Mouse (Mus musculus) neural tube, embryonic 15.5 days (tissue): ENCODE measurements at regions not wholly inside any gene's neighbourhood (a gene's known extent, or its start where the extent isn't known, plus 50 kb on each side); places are given as distances from the start of the nearest gene placed in this dataset.
"Not testable (repeated sequence)": the region's sequence is repeated elsewhere in the genome, so short reads cannot be mapped to it uniquely, and the experiment has no call there.

ENCODE experiments used
- ATAC-seq: fragments of 200-750 bp; cut with Nextera tagmentation; 2 replicates; pipeline ENCODE4 v1.8.0; 2017; ENCODE audit warnings: mild to moderate bottlenecking, moderate TSS enrichment, moderate library complexity; ENCODE audit not compliant: low FRiP score
- H3K27ac ChIP-seq: fragments of 300-500 bp; sonication (generic); replicated peaks from 2 replicates; pipeline ENCODE4 v1.5.1; 2015; ENCODE audit warnings: mild to moderate bottlenecking, inconsistent platforms
- H3K27me3 ChIP-seq: fragments of 300-500 bp; sonication (generic); replicated peaks from 2 replicates; pipeline ENCODE4 v1.6.1; 2015; ENCODE audit warnings: inconsistent platforms
- H3K36me3 ChIP-seq: fragments of 300-500 bp; sonication (generic); 2 replicates; pipeline ENCODE4 v1.6.1; 2015; ENCODE audit warnings: inconsistent platforms
- H3K4me1 ChIP-seq: fragments of 300-500 bp; sonication (generic); 2 replicates; pipeline ENCODE4 v1.6.1; 2015; ENCODE audit warnings: inconsistent platforms
- H3K4me2 ChIP-seq: fragments of 300-500 bp; sonication (generic); 2 replicates; pipeline ENCODE4 v1.6.1; 2015; ENCODE audit warnings: inconsistent platforms, mild to moderate bottlenecking, moderate library complexity
- H3K4me3 ChIP-seq: fragments of 300-500 bp; sonication (generic); replicated peaks from 2 replicates; pipeline ENCODE4 v1.5.1; 2015; ENCODE audit warnings: mild to moderate bottlenecking, inconsistent platforms
- H3K9ac ChIP-seq: fragments of 300-500 bp; sonication (generic); replicated peaks from 2 replicates; pipeline ENCODE4 v1.6.1; 2015; ENCODE audit warnings: mild to moderate bottlenecking, inconsistent platforms
- H3K9me3 ChIP-seq: fragments of 300-500 bp; sonication (generic); replicated peaks from 2 replicates; pipeline ENCODE4 v1.6.1; 2016; ENCODE audit warnings: inconsistent platforms
- WGBS: fragments of 180-500 bp; shearing (Covaris S2); methylation state at CpG from one replicate; pipeline ENCODE4 v1.1.7; 2015; ENCODE audit warnings: mixed read lengths; 5-methylcytosine and 5-hydroxymethylcytosine counted together

DNA sequence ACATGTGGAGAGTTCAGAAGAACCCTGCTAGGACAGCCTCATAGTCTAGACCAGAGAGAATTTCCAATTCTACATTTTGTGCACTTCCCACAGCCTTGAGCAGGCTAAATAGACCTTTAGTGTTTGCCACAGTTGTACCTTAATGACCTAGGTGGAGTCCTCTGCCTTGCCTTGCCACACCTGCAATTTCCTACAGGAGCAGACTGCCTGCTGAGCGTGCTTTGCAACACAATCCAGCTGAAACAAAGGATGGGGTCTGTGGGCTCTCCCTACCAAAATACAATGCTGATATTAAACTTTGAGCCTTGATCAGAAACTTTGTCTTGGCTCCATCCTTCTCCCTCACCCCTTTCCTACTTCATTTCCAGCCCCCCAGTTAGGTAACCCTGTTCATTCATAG, 326.0 kb upstream of the Snx7 start:
- WGBS = 47% methylated on average over 1 of the region's 1 CpGs
- no peak for ATAC-seq
- Histone ChIP-seq H3K9me3 (no peaks in the 10 kb centered on the region), H3K4me1 (no peaks in the 10 kb centered on the region), H3K27ac (no peak overlapping the region), H3K4me3 (no peak overlapping the region), H3K27me3 (no peaks in the 10 kb centered on the region), H3K36me3 (no peaks in the 10 kb centered on the region), H3K4me2 (no peak overlapping the region), H3K9ac (no peak overlapping the region)

DNA sequence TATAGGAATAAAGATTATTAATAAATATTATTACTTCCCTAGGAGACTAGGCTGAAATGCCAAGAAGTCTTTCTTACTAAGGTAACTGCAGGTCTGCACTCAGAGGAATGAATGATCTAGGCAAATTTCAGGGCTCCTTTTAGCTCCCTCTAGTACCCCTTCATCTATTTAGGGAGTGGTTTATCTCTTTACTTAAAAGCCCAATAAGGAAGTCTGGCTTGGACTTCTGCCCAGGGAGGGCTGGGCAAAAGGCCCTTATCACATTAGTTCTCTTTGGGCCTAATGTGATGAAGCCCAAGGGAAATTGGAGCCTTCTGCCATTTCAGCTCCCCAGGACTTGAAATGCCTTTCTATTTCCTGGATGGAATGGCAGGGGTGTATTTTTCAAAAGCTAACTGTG, 320.6 kb upstream of the Snx7 start:
- no peaks in the 10 kb centered on the region for H3K4me1 ChIP-seq
- no peak for ATAC-seq
- no peak overlapping the region for H3K9ac ChIP-seq
- no peak overlapping the region for H3K4me3 ChIP-seq
- H3K4me2 ChIP-seq = no peak overlapping the region
- no peaks in the 10 kb centered on the region for H3K36me3 ChIP-seq
- no peaks in the 10 kb centered on the region for H3K9me3 ChIP-seq
- H3K27me3 ChIP-seq = no peaks in the 10 kb centered on the region
- no peak overlapping the region for H3K27ac ChIP-seq

GRCm38 (mm10) chr3:118177446-118177845, 308.7 kb upstream of the Snx7 start:
- Histone ChIP-seq H3K4me1 (no peaks in the 10 kb centered on the region), H3K4me2 (no peak overlapping the region), H3K27me3 (no peaks in the 10 kb centered on the region), H3K4me3 (no peak overlapping the region), H3K27ac (no peak overlapping the region), H3K36me3 (no peaks in the 10 kb centered on the region), H3K9ac (no peak overlapping the region), H3K9me3 (no peaks in the 10 kb centered on the region)
- WGBS = 91% methylated on average over 2 of the region's 2 CpGs
- no peak for ATAC-seq

- Histone ChIP-seq H3K9ac (no peak overlapping the region), H3K4me1 (no peaks in the 10 kb centered on the region), H3K4me3 (no peak overlapping the region), H3K4me2 (no peak overlapping the region), H3K9me3 (no peaks in the 10 kb centered on the region), H3K36me3 (no peaks in the 10 kb centered on the region), H3K27ac (no peak overlapping the region), H3K27me3 (no peaks in the 10 kb centered on the region)
- ATAC-seq = no peak
- WGBS = 82% methylated on average over 2 of the region's 2 CpGs
These were observed 294.2 kb upstream of the Snx7 start for GRCm38 (mm10) chr3:118162916-118163315.

GRCm38 (mm10) chr3:118144788-118145187, 276.1 kb upstream of the Snx7 start:
- Histone ChIP-seq H3K9me3 (no peaks in the 10 kb centered on the region), H3K4me1 (no peaks in the 10 kb centered on the region), H3K4me2 (no peak overlapping the region), H3K4me3 (no peak overlapping the region), H3K36me3 (no peaks in the 10 kb centered on the region), H3K9ac (no peak overlapping the region), H3K27me3 (no peaks in the 10 kb centered on the region), H3K27ac (no peak overlapping the region)
- ATAC-seq = no peak
- 95% methylated on average over 1 of the region's 1 CpGs for WGBS

- H3K27me3 ChIP-seq = no peaks in the 10 kb centered on the region
- H3K36me3 ChIP-seq = no peaks in the 10 kb centered on the region
- no peaks in the 10 kb centered on the region for H3K9me3 ChIP-seq
- 77% methylated on average over 8 of the region's 8 CpGs for WGBS
- H3K27ac ChIP-seq = no peak overlapping the region
- H3K4me3 ChIP-seq = no peak overlapping the region
- H3K9ac ChIP-seq = no peak overlapping the region
- no peak for ATAC-seq
- no peak overlapping the region for H3K4me2 ChIP-seq
- no peaks in the 10 kb centered on the region for H3K4me1 ChIP-seq
These were observed 273.0 kb upstream of the Snx7 start for GRCm38 (mm10) chr3:118141731-118142130.

DNA sequence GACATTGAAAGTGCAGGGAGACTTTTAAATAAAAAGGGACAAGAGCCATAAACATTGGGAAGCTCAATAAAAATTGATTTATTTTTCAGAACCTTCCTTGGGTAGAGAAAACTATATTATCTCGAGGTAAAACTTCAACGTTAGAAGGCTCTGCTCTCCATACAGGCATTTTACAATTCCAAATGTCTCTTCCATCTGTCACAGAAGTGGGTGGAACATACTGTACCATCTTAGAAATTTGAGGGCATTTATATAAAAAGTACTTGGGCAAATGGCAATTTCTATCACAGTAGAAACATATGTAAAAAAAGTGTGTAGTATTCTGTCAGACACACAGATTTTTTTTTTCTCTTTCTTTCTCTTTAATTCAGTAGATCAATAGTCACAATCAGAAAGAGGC, 271.4 kb upstream of the Snx7 start:
- Histone ChIP-seq H3K4me1 (no peaks in the 10 kb centered on the region), H3K27me3 (no peaks in the 10 kb centered on the region), H3K27ac (no peak overlapping the region), H3K9me3 (no peaks in the 10 kb centered on the region), H3K36me3 (no peaks in the 10 kb centered on the region), H3K4me3 (no peak overlapping the region), H3K4me2 (no peak overlapping the region), H3K9ac (no peak overlapping the region)
- 50% methylated on average over 2 of the region's 2 CpGs for WGBS
- ATAC-seq = no peak

DNA sequence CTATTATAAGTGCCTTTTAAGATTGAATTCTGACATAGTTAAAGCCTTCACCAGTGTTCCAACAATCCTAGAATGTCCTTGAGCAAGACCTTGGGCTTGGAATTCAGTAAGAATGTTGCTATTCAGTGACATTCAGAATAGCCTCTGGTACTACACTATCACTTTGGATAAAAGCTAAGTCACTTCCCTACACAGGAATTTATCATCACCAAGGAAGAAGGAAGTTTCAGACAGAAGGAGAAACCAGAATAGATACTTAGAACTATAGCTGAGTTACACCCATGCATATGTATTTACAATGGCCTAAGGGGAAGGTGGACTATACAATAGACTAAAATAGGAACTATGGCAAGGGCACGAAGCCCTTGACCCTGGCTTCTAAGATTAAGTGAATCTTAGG, 259.6 kb upstream of the Snx7 start:
- H3K9ac ChIP-seq, H3K27ac ChIP-seq, H3K27me3 ChIP-seq, H3K4me2 ChIP-seq, H3K9me3 ChIP-seq, H3K4me1 ChIP-seq, ATAC-seq, H3K36me3 ChIP-seq, H3K4me3 ChIP-seq: not testable (repeated sequence)
- 92% methylated on average over 1 of the region's 1 CpGs for WGBS

DNA sequence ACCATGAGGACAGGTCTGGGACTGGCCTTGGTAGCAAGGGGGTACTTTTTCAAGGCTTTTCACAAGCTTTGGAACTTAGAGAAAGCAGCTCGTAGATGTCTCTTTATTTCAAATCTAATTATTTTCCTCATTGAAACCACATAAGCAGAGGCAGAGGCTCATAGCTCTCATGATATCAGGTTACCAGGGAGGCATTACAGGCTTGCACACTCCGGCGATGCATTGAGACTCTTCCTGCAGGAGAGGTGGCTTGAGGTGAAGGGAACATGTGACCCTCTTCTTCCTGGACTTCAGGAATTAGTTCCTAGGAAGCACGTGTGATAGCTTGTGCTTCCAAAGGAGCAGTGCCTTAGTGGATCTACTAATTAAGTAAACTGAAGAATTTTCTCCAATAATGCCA, 233.9 kb upstream of the Snx7 start:
- no peak for ATAC-seq
- H3K36me3 ChIP-seq = no peaks in the 10 kb centered on the region
- 85% methylated on average over 4 of the region's 4 CpGs for WGBS

DNA sequence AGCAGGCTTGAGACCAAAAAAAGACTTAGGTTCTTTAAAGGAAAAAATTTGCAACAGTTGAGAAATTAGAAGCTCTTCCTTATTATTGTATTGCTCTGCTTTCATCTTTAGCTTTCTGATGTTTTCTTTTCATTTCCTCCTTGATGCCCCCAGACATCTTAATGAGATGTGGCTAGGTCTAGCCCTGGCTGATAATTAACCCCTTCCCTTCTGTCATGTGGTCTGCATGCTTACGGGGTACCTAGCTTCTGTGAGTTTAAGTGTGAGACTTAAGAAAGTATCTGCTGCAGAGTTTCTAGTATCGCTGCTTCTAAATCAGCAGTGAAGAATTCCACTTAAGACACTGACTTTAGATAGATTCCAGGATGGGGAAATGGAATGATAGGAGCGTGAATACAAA, 215.8 kb upstream of the Snx7 start:
- Histone ChIP-seq H3K27me3 (no peaks in the 10 kb centered on the region), H3K27ac (no peak overlapping the region), H3K9me3 (no peaks in the 10 kb centered on the region), H3K4me3 (no peak overlapping the region), H3K9ac (no peak overlapping the region), H3K4me2 (no peak overlapping the region), H3K4me1 (no peaks in the 10 kb centered on the region), H3K36me3 (no peaks in the 10 kb centered on the region)
- WGBS = 89% methylated on average over 3 of the region's 3 CpGs
- ATAC-seq = no peak

More for the DNA sequence above, 233.9 kb upstream of the Snx7 start:
- Histone ChIP-seq H3K4me3 (no peak overlapping the region), H3K4me1 (no peaks in the 10 kb centered on the region), H3K27ac (no peak overlapping the region), H3K27me3 (no peaks in the 10 kb centered on the region), H3K9ac (no peak overlapping the region), H3K9me3 (no peaks in the 10 kb centered on the region), H3K4me2 (no peak overlapping the region)

DNA sequence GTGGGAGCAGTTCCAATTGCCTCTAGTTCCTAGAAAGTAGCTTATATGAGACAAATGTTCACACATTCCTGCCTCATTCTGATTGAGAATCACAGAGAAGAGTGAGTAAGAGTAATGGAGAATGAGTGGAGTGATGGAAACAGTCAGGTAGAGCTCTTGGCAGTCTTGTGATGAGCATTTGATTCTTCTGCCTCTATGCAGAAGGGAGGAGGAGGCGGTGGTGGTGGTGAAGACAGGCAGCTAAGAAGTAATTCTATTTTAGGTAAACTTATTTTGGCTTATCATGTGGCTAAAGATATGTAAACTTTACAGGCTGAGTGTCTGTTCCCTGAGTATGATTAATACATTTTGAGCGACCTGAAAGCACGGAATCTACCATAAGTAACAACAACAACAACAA, 203.6 kb upstream of the Snx7 start:
- Histone ChIP-seq H3K4me2 (no peak overlapping the region), H3K36me3 (no peaks in the 10 kb centered on the region), H3K9ac (no peak overlapping the region), H3K9me3 (no peaks in the 10 kb centered on the region), H3K4me1 (no peaks in the 10 kb centered on the region), H3K27me3 (no peaks in the 10 kb centered on the region), H3K27ac (no peak overlapping the region), H3K4me3 (no peak overlapping the region)
- ATAC-seq = no peak
- 88% methylated on average over 3 of the region's 3 CpGs for WGBS

GRCm38 (mm10) chr3:118070129-118070528, 201.4 kb upstream of the Snx7 start:
- Histone ChIP-seq H3K27me3 (no peaks in the 10 kb centered on the region), H3K4me1 (no peaks in the 10 kb centered on the region), H3K36me3 (no peaks in the 10 kb centered on the region), H3K9me3 (no peaks in the 10 kb centered on the region), H3K27ac (no peak overlapping the region), H3K4me2 (no peak overlapping the region), H3K9ac (no peak overlapping the region), H3K4me3 (no peak overlapping the region)
- WGBS = 83% methylated on average over 4 of the region's 4 CpGs
- ATAC-seq = no peak

GRCm38 (mm10) chr3:118063679-118064078, 194.9 kb upstream of the Snx7 start:
- no peaks in the 10 kb centered on the region for H3K4me1 ChIP-seq
- no peak for ATAC-seq
- H3K36me3 ChIP-seq = no peaks in the 10 kb centered on the region
- no peaks in the 10 kb centered on the region for H3K27me3 ChIP-seq
- H3K27ac ChIP-seq = no peak overlapping the region
- H3K9me3 ChIP-seq = no peaks in the 10 kb centered on the region
- no peak overlapping the region for H3K4me2 ChIP-seq
- no peak overlapping the region for H3K4me3 ChIP-seq
- 24% methylated on average over 2 of the region's 2 CpGs for WGBS
- H3K9ac ChIP-seq = no peak overlapping the region
